Mouse (Mus musculus): ENCODE results near the gene A1cf. TPM values are rescaled to one million over a fixed set of nuclear protein-coding genes. Genes with fewer than 3 reads are reported as not detected.

Gene A1cf
- total RNA-seq (2023): not detected

GRCm38 (mm10) chr19:31868521-31868920, at the start of gene A1cf:
Gene A1cf, plus strand, starts transcription at chr19:31868764.

Other genes starting within 250 kb of the A1cf start
- gene Prkg1, start 103.7 kb upstream of the A1cf start, total RNA-seq (2023): not detected
- 3.1 TPM for gene Asah2, start 239.4 kb downstream of the A1cf start, total RNA-seq (2023)